In the genomic region with DNA sequence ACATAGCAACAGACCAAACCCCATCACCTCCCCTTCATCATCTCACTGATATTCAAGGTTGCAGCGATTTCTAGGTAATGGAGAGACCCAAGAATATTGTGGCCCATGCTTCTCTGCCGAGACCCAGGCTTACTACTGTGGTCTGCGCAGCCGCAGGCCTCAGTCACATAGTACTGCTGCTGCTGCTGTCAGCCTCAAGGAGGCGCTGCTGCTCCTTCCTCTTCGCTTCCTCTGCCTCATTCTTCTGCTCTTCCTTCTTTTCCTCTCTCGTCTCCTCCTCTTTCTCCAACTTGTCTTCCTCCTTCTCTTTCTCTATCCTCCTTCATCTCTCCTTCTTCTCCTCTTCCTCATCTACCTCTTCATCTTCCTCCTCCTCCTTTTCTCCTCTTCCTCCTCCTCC, we compare ENCODE assay signal across 16 mouse cellular contexts. TPM values are rescaled to one million over a fixed set of nuclear protein-coding genes. Genes with fewer than 3 reads are reported as not detected.
A peak's percentile ranks its signal among the peaks of the same experiment; 100 is the strongest.
DNase-seq lines count a peak whose midpoint lies in the region; ATAC-seq and TF ChIP-seq lines count a peak whose summit lies in the region.
"Had no signal": no experiment of that assay in that cellular context is flagged by ENCODE, and none has a peak within 500 bp of the region (broad histone marks: within the 10 kb centered on the region; RNA-seq: fewer than 3 reads in every experiment).

No protein-coding gene starts in this region.

- H3K4me1 ChIP-seq in forebrain, postnatal 0 days (ENCODE audit: insufficient read depth): no peaks in the 10 kb centered on the region
- H3K4me1 ChIP-seq in forebrain, embryonic 16.5 days (replicated peaks; ENCODE audit: control insufficient read depth, insufficient read depth, low read length): no peaks in the 10 kb centered on the region
- no peaks in the 10 kb centered on the region for H3K4me1 ChIP-seq in liver, embryonic 14.5 days (replicated peaks; ENCODE audit: control insufficient read depth in 2 of 2, insufficient read depth in 2 of 2, low read length in 1 of 2)
- H3K4me1 ChIP-seq: embryonic facial prominence, embryonic 13.5 days; forebrain, embryonic 12.5 days; liver, embryonic 15.5 days had no signal

- H3K9me3 ChIP-seq in forebrain, postnatal 0 days (ENCODE audit: low read length): no peaks in the 10 kb centered on the region
- H3K9me3 ChIP-seq in forebrain, embryonic 16.5 days (ENCODE audit: control insufficient read depth, low read length): no peaks in the 10 kb centered on the region
- no peaks in the 10 kb centered on the region for H3K9me3 ChIP-seq in liver, embryonic 14.5 days (ENCODE audit: control insufficient read depth, low read length)
- H3K9me3 ChIP-seq: embryonic facial prominence, embryonic 13.5 days; forebrain, embryonic 12.5 days; liver, embryonic 15.5 days had no signal

- no peak for TF ChIP-seq EP300 in liver, embryonic 14.5 days (IDR thresholded peaks at IDR 0.05; ENCODE audit: low read depth)

- WGBS in forebrain, postnatal 0 days: 60% methylated on average over 7 of the region's 7 CpGs
- 54% methylated on average over 7 of the region's 7 CpGs for WGBS in forebrain, embryonic 16.5 days
- WGBS in liver, embryonic 14.5 days (ENCODE audit: insufficient replicate concordance): 39% methylated on average over 7 of the region's 7 CpGs

- H3K4me2 ChIP-seq in forebrain, postnatal 0 days (ENCODE audit: low read depth): no peak overlapping the region
- H3K4me2 ChIP-seq in forebrain, embryonic 16.5 days (ENCODE audit: low read length): no peak overlapping the region
- H3K4me2 ChIP-seq in liver, embryonic 14.5 days (ENCODE audit: low read depth): no peak overlapping the region
- H3K4me2 ChIP-seq: embryonic facial prominence, embryonic 13.5 days; forebrain, embryonic 12.5 days; liver, embryonic 15.5 days had no signal

- ATAC-seq in forebrain, postnatal 0 days: no peak
- ATAC-seq in forebrain, embryonic 16.5 days: no peak
- no peak for ATAC-seq in liver, embryonic 14.5 days (ENCODE audit: insufficient read depth)
- ATAC-seq: activated CD4-positive, CD25-positive, alpha-beta regulatory T cell, adult 4 months had no signal

- TF ChIP-seq CTCF in forebrain, postnatal 0 days (IDR thresholded peaks at IDR 0.05; ENCODE audit: low read depth): peak; percentile 26
- TF ChIP-seq CTCF in liver, embryonic 14.5 days (IDR thresholded peaks at IDR 0.05; ENCODE audit: low read depth): peak; percentile 56

- no peak overlapping the region for H3K4me3 ChIP-seq in forebrain, postnatal 0 days (ENCODE audit: low read depth, low read length)
- H3K4me3 ChIP-seq in forebrain, embryonic 16.5 days (replicated peaks; ENCODE audit: low read length): no peak overlapping the region
- H3K4me3 ChIP-seq in liver, embryonic 14.5 days (ENCODE audit: insufficient read depth in 1 of 2, low read depth in 2 of 2, low read length in 2 of 2): no peak overlapping the region
- H3K4me3 ChIP-seq: embryonic facial prominence, embryonic 13.5 days; forebrain, embryonic 12.5 days; liver, embryonic 15.5 days had no signal

- H3K9ac ChIP-seq in forebrain, postnatal 0 days: no peak overlapping the region
- H3K9ac ChIP-seq in forebrain, embryonic 16.5 days (replicated peaks; ENCODE audit: low read depth, low read length): no peak overlapping the region
- no peak overlapping the region for H3K9ac ChIP-seq in liver, embryonic 14.5 days (replicated peaks)
- H3K9ac ChIP-seq: embryonic facial prominence, embryonic 13.5 days; forebrain, embryonic 12.5 days; liver, embryonic 15.5 days had no signal

- no peak overlapping the region for H3K27ac ChIP-seq in forebrain, postnatal 0 days (ENCODE audit: low read depth, low read length)
- no peak overlapping the region for H3K27ac ChIP-seq in forebrain, embryonic 16.5 days (ENCODE audit: low read length)
- H3K27ac ChIP-seq in liver, embryonic 14.5 days: no peak overlapping the region
- H3K27ac ChIP-seq: embryonic facial prominence, embryonic 13.5 days; forebrain, embryonic 12.5 days; liver, embryonic 15.5 days had no signal

- H3K36me3 ChIP-seq in forebrain, postnatal 0 days (ENCODE audit: insufficient read depth): no peaks in the 10 kb centered on the region
- no peaks in the 10 kb centered on the region for H3K36me3 ChIP-seq in forebrain, embryonic 16.5 days (ENCODE audit: control insufficient read depth, insufficient read depth)
- no peaks in the 10 kb centered on the region for H3K36me3 ChIP-seq in liver, embryonic 14.5 days (replicated peaks; ENCODE audit: control insufficient read depth, insufficient read depth, low read depth)
- H3K36me3 ChIP-seq: embryonic facial prominence, embryonic 13.5 days; forebrain, embryonic 12.5 days; G1E; liver, embryonic 15.5 days had no signal

- H3K27me3 ChIP-seq in forebrain, postnatal 0 days (ENCODE audit: insufficient read depth, low read length): no peaks in the 10 kb centered on the region
- no peaks in the 10 kb centered on the region for H3K27me3 ChIP-seq in forebrain, embryonic 16.5 days (replicated peaks; ENCODE audit: control insufficient read depth, insufficient read depth, low read length)
- no peaks in the 10 kb centered on the region for H3K27me3 ChIP-seq in liver, embryonic 14.5 days (ENCODE audit: control insufficient read depth, insufficient read depth, low read length)
- H3K27me3 ChIP-seq: embryonic facial prominence, embryonic 13.5 days; forebrain, embryonic 12.5 days; liver, embryonic 15.5 days had no signal

- DNase-seq in forebrain, postnatal 0 days: no peak
- no peak for DNase-seq in liver, embryonic 14.5 days (ENCODE audit: low read depth in 3 of 3, low spot score in 3 of 3)
- DNase-seq in liver: no peak
- DNase-seq in R1 (ENCODE audit: low read depth, low spot score): peak; percentile 64
- peak; percentile 54 for DNase-seq in retina, embryonic 14.5 days (ENCODE audit: low spot score)
- no peak for DNase-seq in cerebellum, adult 8-10 months
- no peak for DNase-seq in kidney, postnatal 14 days
- DNase-seq: cerebellum, adult 11 months had no signal

RNA-seq across cellular contexts. Expression of a gene that starts 22.4 kb away (rescaled TPM):
- 44.1 and 51.3 TPM in 2 replicates for total RNA-seq in forebrain, postnatal 0 days (2014; rRNA removed)
- polyA plus RNA-seq in forebrain, postnatal 0 days (2015; fragmentation: Nextera tagmentation; extraction: Ambion mirVana): 47.7 and 55.3 TPM in 2 replicates
- polyA plus RNA-seq in forebrain, embryonic 16.5 days (2015; fragmentation: Nextera tagmentation; extraction: Ambion mirVana): 154 and 191 TPM in 2 replicates
- 140 and 273 TPM in 2 replicates for polyA plus RNA-seq in liver, embryonic 14.5 days (2012; rRNA removed)
- 353 and 360 TPM in 2 replicates for polyA plus RNA-seq in liver, embryonic 14.5 days (2014; fragmentation: Nextera tagmentation; extraction: Ambion mirVana)
- total RNA-seq: gastrocnemius, adult 18-20 months had no signal

RNA-seq across cellular contexts. Expression of a gene that starts 23.4 kb away (rescaled TPM):
- total RNA-seq in forebrain, postnatal 0 days (2014; rRNA removed): 186 and 267 TPM in 2 replicates
- 33.1 and 56.7 TPM in 2 replicates for polyA plus RNA-seq in forebrain, postnatal 0 days (2015; fragmentation: Nextera tagmentation; extraction: Ambion mirVana)
- 89.5 and 102 TPM in 2 replicates for polyA plus RNA-seq in forebrain, embryonic 16.5 days (2015; fragmentation: Nextera tagmentation; extraction: Ambion mirVana)
- 2.0 and 3.1 TPM in 2 replicates for polyA plus RNA-seq in liver, embryonic 14.5 days (2012; rRNA removed)
- polyA plus RNA-seq in liver, embryonic 14.5 days (2014; fragmentation: Nextera tagmentation; extraction: Ambion mirVana): 5.3 and 5.7 TPM in 2 replicates
- total RNA-seq: hematopoietic stem cell, adult 5-6 weeks had no signal
- polyA plus RNA-seq: G1E had no signal

Comparison
In these comparisons a context has a peak if more than half of its experiments do, and no peak if none do; other contexts are left out.
1. DNase-seq: peak in R1 (single experiment) and retina, embryonic 14.5 days (single experiment); none in forebrain, postnatal 0 days (single experiment), liver, embryonic 14.5 days (0 of 3), liver (single experiment), cerebellum, adult 8-10 months (single experiment) and kidney, postnatal 14 days (single experiment).